Mouse (Mus musculus) thymus, postnatal 4 days (tissue): Measurements from ENCODE around the gene 9930111J21Rik1.
"Not testable (repeated sequence)": the region's sequence is repeated elsewhere in the genome, so short reads cannot be mapped to it uniquely, and the experiment has no call there.

Experiments
- DNase-seq: peaks from one replicate; pipeline ENCODE4 v3.0.0; 2021

The 9930111J21Rik1 gene

DNA sequence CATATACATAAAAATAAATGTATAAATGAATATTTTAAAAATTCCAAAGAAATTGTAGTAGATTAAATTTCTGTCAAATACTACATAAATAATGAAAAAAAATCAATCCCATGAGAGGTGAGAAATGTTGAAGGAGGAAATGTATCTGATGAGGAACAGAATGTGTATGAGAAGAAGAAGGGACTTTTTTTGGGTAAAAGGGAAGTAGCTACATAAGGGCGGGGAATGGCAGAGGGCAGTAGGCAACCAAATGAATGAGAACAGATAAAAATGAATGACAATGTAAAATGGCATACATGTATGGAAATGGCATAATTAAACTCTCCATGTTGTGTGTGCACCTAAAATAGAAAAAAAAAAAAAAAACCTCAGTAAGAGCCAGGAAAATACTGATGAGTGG is 65.6 kb downstream of the 9930111J21Rik1 start:
- no peak for DNase-seq

DNA sequence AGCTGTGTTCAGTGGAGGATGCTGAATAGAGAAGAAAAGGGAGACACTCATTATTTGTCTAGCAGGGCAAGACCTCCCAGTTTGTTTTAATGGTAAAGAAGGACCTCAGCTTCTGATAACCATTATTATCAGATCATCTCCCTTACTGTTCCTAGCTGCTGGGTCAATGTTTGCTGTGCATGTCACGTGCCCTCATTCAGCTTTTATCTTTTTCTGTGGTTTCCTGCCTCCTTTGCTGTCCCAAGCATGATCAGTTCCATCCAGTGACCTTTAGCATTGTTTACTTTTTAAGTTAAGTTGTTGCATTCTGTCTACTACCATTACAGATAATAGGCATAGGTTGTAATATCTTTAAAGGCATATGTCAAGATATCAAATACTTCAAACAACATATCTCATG is 70.7 kb downstream of the 9930111J21Rik1 start:
- no peak for DNase-seq

DNA sequence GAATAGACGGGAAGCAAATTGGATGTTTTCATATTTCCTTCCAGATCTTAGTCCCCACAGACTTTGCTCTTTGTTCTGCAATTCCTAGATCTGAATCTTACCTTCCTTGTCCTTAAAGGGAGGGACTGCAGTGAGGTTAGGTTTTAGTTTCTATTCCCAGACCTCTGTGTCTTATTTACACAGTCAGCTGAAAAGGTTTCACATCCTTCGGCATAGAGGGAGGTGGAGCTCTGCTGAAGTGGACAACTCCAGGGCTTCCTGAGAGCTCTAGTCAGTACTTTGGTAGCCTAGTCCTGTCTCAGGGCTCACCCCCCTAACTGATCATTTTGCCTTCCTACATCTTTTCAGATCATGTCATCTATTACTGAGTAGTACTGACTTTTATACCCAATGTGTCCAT is 77.2 kb downstream of the 9930111J21Rik1 start, which contains the start of gene Gm5431:
TSS of gene Gm5431 (minus strand) at position 194 of the 400 bp plus-strand sequence.
- no peak for DNase-seq

DNA sequence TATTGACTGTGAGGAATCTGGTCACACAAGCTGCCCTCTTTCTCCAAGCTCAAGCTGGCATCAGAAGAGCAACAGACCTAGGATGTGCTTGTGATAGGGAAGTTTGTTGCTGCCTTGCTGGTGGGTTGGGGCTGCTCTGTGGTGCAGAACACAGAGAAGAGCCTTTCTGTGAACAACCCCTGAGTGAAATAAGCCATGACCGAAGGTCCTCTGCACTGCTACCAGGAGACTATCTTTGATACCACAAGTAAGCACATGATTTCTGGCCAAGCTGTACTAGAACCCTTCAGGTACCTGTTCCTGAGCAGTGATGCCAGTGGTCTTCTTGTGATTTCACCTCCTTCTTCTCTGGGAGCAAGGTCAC is 77.6 kb downstream of the 9930111J21Rik1 start:
- DNase-seq = not testable (repeated sequence)

DNA sequence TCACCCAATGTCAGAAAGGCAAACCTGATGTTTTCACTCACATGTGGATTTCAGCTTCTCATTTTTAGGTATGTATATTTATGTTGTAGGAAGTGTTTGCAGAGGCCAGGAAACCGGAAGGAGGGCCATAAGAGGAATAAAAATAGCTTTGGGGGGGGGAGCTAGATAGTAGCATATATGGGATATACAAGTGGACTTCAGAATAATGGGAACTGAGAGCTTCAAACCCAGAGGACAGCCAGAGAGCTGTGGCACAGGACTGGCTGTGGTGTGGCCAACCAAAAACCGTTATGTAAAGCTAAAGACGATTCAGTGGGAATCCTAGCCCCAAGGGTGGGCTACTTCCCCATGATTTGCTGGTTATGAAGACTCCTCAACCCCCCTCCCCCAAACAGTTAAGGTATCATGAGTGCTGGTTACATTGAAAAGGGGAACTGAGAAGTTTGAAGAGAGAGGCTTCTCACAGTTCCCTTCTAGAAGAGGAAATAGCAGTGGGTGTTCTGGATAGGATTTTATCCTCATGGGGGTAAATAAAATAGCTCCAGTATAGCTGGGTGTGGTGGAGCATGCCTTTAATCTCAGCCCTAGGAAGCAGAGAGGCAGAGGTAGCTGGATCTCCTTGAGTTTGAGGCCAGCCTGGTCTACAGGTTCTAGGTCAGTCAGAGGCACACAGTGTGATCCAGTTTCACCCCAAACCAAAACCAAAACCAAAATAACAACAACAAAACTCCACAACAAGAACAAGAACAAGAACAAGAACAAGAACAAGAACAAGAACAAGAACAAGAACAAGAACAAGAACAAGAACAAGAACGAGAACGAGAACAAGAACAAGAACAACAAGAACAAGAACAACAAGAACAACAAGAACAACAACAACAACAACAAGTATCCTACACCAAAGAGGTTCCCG is 78.3 kb downstream of the 9930111J21Rik1 start:
- not testable (repeated sequence) for DNase-seq

DNA sequence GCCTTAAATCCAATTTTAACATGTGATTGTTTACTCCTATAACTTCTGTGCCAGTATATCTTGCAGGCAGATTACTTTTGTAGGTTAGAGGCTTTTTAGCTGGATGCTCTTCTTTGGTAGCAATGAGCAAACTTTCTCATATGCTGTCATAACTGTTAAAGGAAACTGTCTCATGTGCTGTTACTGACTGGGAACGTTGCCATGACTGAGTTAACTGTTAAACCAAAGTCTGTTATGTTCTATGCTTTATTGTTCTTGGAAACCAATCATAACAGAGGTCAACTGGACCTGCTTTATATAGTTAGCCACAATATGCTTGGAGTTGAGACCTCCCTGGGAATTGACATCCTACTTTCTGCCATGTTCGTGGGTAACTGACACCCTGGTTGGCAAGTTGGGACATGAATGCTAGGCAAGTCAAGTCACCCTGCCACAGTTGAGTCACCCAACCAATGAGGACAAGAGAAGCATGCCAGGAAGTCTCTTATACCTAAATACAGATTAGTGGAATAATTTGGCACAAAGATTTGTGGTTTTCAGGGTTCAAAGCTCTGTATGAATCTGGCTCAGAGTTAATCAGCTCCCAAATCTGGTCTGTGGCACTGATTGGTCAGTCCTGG is 80.3 kb downstream of the 9930111J21Rik1 start:
- DNase-seq = no peak
